Mouse (Mus musculus) mouse trophoblast stem cell (cell line): ENCODE measurements around the gene Rnf10.

Experiments
- in situ Hi-C, 2 experiments: fragments of 300-500 bp; cut with MseI, MboI; formaldehyde crosslinking; loops; 2 replicates in 1 of 2; 3 replicates in 1 of 2; pipeline ENCODE4 v1.15.1; 2025

Gene Rnf10

GRCm38 (mm10) chr5:115275998-115276397, 3.3 kb upstream of the Rnf10 start:
- in situ Hi-C loops = no loop called here

DNA sequence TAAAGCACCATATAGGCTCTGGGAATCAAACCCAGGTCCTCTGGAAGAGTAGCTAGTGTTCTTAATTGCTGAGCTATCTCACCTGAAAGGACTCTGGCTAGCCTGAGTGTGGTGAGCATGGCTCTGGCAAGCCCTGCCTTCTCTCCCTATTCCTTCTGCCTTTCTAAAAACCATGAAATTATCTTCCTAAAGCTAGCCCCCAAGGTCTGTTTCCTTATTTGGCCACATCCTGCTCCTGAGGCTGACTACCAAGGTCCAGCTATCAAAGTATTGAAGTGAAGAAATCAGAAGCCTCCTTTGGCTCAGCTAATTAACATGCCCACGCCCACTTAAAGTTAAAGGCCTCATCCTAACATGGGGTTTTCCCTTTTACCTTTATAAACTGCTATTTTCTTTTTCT, 2.1 kb upstream of the Rnf10 start:
- in situ Hi-C loops = no loop called here

DNA sequence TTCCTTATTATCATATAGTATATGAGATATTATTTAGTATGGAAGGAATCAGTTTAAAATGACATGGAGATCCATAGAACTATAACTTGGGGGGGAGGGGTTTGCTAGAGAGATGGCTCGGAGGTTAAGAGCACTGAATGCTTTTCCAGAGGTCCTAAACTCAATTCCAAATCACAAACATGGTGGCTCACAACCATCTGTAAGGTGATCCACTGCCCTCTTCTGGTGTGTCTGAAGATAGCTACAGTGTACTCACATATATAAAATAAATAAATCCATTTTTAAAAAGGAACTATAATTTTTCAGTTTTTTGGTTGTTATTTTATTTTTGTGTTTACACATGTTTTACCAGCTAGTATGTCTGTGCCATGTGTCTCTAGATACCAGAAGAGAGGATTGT, 1.7 kb upstream of the Rnf10 start:
- in situ Hi-C loops = no loop called here

- in situ Hi-C loops = no loop called here
These were observed 944 bp upstream of the Rnf10 start for GRCm38 (mm10) chr5:115273549-115274135.

GRCm38 (mm10) chr5:115271931-115272811, 527 bp downstream of the Rnf10 start:
- in situ Hi-C loops = no loop called here

GRCm38 (mm10) chr5:115269969-115270368, 2.7 kb downstream of the Rnf10 start:
- in situ Hi-C loops = no loop called here

GRCm38 (mm10) chr5:115268266-115268665, 4.4 kb downstream of the Rnf10 start:
- in situ Hi-C loops = no loop called here

GRCm38 (mm10) chr5:115267469-115268045, 5.1 kb downstream of the Rnf10 start:
- in situ Hi-C loops = no loop called here

- in situ Hi-C loops = no loop called here
These were observed 5.8 kb downstream of the Rnf10 start for GRCm38 (mm10) chr5:115266787-115267468.

DNA sequence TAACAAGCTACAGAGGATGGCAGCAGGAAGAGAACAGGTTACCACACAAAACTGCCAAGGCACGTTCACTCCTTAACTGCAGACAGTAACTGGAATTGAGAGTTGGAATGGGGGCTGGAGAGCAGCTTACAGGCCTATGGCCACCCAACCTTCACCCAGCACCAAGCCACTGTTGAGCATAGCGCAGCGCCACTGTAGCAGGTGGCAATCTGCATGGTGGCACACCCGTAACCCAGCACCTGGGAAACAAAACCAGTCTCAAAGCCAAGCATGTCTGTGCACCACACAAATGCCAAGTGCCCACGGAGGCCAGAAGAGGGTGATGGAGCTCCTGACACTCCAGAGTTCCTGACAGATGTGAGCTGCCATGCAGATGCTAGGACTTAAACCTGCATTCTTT, 6.4 kb downstream of the Rnf10 start:
- in situ Hi-C loops = no loop called here

DNA sequence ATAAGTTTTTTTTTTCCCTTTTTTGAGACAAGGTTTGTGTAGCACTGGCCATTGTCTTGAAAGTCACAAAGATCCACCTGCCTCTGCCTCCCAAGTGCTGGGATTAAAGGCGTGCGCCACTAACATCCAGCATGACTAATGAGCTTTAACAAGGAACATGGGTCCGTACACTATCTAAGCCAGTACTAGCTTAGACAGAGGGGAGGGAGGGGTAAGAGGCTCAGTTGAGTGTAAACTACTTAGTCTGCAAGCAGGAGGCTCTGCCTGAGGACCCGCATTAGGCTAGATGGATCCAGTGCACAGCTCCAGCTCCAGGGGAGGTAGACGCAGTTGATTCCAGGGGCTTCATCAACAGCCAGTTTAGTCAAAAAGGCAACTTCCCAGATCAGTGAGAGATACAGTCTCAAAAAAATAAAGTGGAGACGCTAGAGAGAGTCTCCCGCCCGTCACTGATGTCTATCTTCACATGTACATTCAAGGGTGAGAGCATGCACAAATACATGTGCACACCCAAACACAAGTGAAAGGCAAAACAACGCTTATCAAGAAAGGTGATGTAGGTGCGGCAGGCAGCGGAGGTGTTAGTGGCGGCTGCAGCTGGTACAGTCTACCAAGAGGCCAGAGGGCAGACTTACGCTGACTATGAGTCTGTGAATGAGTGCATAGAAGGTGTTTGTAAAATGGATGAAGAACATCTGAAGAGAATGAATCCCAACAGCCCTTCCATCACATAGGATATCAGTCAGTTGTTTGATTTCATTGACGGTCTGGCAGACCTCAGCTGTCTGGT, 10.0 kb downstream of the Rnf10 start:
- in situ Hi-C loops = no loop called here

GRCm38 (mm10) chr5:115261880-115262279, 10.8 kb downstream of the Rnf10 start:
- in situ Hi-C loops = no loop called here

DNA sequence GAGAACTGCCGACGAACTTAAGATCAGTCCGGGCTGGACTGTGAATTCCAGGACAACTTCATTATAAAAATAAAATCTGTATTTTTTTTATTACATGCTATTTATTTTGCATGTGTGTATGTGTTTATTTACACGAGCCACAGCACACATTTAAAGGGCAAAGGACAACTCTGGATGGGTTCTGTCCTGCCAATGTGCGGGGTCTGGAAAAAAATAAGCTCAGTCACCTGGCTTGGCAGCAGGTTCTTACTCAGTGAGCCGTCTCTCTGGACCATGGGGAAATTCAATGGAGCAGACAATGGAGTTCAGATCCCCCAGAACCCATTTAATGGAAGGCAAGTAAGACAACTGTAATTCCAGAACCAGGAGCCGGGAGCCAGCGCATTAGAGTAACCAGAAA, 11.6 kb downstream of the Rnf10 start:
- in situ Hi-C loops = no loop called here

GRCm38 (mm10) chr5:115260356-115260755, 12.3 kb downstream of the Rnf10 start:
- in situ Hi-C loops = no loop called here

GRCm38 (mm10) chr5:115256909-115257546, 15.7 kb downstream of the Rnf10 start:
- in situ Hi-C loops = no loop called here

GRCm38 (mm10) chr5:115255472-115255871, 17.2 kb downstream of the Rnf10 start:
- in situ Hi-C loops = no loop called here

- in situ Hi-C loops = no loop called here
These were observed 32.5 kb downstream of the Rnf10 start for GRCm38 (mm10) chr5:115240191-115240590.

- in situ Hi-C loops = no loop called here
These were observed 33.9 kb downstream of the Rnf10 start for GRCm38 (mm10) chr5:115238729-115239195.

DNA sequence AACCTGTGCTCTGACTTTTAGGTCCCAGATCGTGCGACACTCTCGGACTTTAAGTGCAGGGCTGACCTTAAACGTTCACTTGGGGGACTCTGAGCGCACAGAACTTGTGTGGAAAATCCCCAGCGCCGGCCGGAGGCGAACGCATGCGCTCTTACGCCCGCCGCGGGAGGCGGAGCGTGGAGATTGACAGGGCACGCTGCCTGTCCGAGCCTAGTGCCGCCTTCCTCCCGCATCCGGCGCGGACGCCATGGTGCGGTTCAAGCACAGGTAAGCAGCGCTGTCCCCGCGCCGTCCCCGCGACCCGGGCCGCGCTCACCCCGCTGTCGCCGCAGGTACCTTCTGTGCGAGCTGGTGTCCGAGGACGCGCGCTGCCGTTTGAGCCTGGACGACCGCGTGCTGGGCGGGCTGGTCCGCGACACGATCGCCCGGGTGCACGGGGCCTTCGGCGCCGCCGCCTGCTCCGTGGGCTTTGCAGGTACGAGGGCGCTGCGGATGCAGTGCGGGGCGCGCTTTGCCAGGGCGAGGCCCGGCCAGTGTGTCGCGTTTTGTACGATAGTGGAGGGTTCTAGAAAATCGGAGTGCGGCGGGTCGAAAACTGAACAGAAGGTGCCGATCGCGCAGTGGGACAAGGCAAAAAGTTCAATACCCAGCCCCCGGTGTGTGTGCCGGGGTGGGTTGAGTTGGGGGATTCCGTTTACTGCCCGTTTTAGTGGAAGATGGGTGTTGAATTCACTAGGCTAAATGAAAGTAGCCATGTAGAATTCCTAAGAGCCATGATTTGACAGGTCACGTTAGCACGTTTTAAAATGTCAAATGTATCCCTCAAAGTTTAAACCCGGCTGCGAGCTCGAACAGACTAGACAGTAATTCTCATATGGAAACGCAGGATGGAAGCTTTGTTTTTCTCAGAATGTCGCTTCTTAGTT, 34.6 kb downstream of the Rnf10 start:
- in situ Hi-C loops = no loop called here

- in situ Hi-C loops = no loop called here
These were observed 36.9 kb downstream of the Rnf10 start, which contains the start of gene Pop5 for GRCm38 (mm10) chr5:115235786-115236263. Pop5 (plus strand) TSS chr5:115235836.
